Mouse (Mus musculus) gastrocnemius, adult 18-20 months (tissue): ENCODE data around the gene Rimbp2. TPM values are rescaled to one million over a fixed set of nuclear protein-coding genes. Genes with fewer than 3 reads are reported as not detected.

ENCODE experiments used
- DNase-seq: peaks from one replicate; pipeline ENCODE4 v3.0.0; 2021; ENCODE audit warnings: low spot score
- total RNA-seq, 2 experiments: library from RNA; stranded (reverse); gene quantifications; 2 replicates each; pipeline ENCODE4 v1.2.3; 2021

Gene Rimbp2
- total RNA-seq, 2 experiments from 2014 or later: not detected

DNA sequence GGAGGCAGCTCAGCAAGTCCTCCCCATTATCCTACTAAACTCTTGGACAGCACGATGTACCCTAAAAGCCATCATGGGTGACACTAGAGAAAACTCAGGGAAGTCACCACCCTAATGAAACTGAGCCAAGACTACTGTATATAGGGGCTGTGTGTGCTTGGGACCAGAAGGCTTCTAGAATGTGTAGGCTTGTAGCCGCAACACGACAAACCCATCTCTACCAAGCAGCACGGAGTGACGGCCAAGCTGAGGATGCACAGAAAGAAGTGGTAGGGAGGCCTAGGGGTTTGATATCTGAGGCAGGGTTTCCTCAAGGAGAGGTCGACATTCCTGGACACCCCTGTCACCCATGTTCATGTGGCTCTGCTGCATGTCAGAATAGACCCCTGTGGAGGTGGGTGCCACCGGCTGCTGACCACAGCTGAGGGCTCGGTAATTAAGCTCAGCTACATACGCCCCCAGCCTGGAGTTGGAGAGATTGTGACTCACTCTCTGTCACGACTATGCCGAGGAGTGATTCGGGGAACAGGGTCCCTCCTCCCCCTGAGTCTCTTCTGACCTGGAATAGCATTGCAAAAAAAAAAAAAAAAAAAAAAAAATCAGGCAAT, 106.7 kb downstream of the Rimbp2 start:
- no peak for DNase-seq

DNA sequence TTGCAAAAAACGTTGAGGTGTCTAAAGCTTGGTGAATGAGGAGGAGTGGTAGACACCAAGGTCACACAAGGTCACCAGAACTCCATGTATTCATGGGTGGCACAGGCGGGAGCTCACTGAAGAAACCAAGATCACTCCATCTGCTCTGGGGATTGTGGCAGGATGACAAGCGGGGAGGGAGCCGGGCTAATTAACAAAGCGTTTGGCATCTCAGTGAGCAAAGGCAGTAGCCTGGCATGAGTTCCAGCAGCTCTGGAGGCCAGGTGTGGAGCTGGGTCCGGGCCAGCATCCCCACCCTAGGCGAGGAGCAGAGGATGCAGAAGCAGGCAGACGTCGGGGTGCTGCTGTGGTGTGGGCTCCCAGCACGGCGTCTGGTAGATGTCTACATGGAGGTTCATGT, 108.3 kb downstream of the Rimbp2 start:
- DNase-seq: no peak

DNA sequence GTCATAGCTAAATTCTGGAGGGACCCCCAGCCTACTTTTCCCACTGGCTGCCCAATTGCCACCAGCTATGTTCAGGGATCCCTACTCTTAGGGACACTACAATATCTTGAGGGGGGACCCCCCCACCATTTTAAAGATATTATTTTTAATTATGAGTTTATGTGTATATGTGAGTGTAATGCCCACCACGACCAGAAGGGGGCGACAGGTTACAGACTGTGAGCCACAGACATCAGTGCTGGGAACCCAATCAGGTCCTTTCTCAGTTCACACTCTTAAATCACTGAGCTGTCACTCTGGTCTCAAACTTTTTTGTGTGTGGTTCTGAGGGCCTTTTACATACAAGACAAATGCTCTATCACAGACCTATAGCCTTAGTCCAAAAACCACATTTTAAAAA, 109.3 kb downstream of the Rimbp2 start:
- DNase-seq: no peak

DNA sequence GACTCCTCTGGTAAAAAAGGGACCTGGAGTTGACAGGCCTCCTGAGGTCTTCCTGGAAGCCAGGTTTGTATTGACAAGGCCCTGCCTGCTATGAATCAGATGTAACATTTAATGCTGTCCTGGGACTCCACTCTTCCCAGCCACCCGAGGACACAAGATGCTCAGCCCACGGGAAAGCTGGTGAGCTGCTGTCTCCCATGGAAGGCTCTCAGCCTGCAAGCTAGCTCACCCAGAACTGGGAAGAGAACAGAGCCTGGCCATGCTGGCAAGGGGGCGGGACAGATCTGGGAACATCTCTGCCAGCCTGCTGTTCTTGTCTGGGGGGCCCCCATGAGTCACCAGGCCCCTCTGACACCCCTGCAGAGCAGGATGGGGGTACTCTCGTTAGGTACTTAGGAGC, 111.7 kb downstream of the Rimbp2 start:
- no peak for DNase-seq

DNA sequence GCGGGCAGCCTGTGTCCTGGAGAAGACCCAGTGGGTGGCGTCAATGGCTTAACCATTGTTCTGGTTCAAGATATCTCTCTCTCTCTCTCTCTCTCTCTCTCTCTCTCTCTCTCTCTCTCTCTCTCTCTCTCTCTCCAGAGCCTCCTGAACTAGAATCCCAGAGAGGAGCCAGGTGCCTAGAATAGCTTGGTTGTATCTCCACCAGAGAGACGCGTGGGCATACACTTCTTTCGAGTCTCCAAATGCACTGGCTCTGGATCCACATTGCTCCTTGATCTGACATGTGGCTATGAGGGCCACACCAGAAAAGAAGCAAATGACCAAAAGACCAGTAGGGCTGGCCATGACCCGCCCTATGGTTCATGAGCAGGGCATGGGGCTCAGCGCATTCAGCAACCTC, 116.2 kb downstream of the Rimbp2 start:
- DNase-seq: no peak

DNA sequence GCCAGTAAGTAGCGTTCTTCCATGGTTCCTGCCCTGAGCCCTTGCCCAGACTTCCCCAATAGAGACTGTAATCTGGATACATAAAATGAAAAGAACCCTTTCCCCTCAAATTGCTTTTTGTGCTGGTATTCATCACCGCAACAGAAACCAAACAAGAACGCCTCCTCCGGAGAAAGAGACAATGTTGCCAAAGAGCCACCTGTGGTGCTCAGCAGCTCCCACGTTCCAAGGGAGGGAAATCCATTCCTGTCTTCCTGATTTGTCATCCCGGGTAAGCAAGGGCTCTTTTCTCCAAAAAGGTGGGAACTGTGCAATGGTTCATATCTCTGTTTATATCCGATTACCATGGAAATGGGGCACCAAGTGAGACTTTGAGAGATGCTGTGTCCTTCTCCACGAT, 119.2 kb downstream of the Rimbp2 start:
- no peak for DNase-seq

DNA sequence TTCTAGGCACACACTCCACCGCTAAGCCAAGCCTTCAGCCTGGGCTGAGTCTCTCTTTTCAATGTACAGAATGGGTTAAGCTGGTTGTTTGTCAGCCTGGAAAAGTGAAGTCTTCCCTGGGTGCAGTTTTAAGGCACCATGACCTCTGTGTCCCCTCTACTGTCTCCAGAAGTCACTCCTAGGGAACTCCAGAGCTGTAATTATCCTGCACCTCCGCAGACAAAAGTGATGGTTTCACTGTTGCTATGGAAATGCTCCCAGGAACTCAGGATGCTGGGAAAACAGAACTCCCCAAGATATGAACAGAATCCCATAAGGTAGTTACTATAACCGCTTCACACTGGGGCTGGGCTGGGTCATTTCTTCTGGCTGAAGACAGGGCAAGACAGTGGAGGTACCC, 130.4 kb downstream of the Rimbp2 start:
- DNase-seq: no peak

DNA sequence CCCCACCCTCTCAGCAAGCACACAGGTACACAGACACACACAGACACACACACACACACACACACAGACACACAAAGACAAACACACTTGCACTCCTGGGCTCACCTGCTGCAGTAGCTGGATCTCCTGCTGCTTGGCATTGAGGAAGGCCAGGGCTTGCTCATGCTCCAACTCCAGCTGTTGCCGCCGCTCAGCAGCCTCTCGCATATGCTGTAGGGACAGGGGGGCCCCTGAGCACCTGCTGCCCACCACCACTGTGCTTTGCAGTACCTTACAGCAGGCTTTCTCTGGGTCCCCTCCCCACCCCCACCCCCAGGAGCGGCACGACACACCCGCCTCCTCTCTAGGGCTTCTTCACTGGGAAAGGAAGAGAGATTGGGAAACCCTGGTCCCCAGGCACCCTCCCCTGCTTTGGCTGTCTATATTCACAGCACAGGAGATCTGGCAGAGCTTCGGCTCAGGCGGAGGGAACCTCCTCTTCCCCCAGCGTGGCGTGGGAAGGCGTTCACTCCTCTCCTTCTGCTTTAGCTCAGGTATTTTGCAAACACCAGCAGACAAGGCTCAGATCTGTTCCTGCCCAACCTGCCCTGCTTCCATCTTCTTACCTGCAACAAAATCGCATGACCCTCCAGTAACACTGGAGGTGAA, 133.5 kb downstream of the Rimbp2 start:
- DNase-seq: no peak

DNA sequence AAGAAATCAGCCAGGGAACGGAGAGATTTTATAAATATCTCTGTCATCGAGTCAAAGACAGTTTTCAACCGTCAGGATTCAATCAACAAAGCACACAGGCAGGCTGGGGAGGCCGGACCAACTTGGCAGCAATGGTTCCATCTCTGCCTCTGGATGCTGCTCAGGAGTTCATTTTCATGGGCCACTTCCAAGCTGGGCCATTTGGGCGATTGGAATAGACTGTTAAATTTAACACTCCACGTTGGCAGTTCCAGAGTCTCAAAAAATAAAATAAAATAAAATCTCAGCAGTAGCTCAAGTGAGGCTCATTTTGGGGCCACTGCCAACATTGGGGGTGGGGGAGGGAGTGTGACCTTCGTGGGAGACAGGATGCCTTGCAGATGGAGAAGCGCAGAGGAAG, 137.7 kb downstream of the Rimbp2 start:
- no peak for DNase-seq

DNA sequence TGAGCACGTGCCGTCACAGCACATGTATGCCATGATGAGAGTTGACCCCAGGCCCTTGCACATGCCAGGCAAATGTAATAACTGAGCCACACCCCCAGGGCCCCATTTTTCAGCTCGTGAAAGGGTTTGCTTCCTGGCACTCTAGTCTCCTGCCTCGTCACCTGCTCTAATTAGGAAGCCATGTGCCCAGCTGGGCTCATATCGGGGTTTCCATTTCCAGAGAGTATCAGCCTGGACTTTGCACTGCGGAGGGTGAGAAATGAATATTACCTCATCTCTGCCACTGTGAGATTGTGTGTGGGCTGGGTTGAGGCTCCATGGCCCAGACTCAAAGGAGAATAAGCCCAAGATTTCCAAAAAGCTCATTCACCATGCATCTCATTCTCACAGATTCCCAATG, 138.2 kb downstream of the Rimbp2 start:
- DNase-seq: no peak

DNA sequence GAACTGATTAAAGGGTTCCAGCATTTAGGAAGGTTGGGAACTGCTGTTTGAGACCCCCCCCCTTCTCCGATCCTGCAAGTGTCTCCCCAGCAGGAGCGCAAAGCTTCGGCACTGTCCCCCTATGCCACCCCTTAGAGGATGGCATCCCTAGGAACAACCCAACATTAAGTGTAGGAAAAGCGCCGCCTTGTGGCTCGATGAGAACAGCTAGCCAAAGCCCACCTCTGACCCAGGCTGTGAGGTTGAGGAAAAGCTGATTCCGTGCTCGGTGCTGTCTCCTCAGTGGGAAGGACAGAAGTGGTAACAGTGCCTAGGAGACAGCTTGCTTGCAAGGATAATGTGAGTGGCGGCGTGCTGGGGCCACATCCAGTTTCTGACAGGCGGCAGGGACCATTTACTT, 140.2 kb downstream of the Rimbp2 start:
- no peak for DNase-seq

DNA sequence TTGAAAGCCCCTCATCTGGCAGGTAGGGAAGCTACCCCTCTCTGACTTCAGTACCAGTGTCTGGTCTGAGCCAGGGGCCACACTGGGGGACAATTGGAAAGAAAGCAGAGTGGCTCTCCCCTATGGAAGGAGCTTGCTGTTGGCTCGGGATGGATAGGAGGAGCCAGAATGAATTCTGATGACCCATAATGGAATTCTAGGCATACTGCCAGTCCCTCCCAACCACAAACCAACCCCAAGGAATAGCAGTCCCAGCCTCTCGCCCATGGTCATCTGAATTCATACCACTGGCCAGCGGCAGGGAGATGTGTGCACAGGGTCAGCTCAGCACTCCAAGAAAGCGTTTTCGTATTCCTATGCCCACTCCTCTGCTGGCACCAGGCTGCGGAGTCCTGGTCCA, 141.9 kb downstream of the Rimbp2 start:
- DNase-seq: no peak

DNA sequence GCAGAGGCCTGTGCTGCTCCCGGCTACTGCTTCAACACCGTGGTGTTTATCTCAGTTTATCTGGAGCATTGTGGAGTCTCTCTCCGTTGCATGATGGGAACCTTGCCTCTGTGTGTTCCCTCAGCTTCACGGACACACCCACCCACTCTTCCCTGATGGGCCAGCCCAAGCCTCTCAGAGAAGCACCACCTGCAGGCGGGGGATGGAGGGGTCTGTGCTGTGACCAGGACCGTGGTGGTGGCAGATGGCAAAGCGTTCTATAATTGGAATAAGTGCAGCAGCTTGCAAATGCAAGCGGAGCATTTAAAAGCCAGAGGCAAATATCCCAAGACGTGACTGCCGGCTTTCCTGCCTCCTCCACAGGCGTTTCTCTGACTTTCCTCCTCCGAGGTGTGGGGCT, 143.3 kb downstream of the Rimbp2 start:
- DNase-seq: no peak

DNA sequence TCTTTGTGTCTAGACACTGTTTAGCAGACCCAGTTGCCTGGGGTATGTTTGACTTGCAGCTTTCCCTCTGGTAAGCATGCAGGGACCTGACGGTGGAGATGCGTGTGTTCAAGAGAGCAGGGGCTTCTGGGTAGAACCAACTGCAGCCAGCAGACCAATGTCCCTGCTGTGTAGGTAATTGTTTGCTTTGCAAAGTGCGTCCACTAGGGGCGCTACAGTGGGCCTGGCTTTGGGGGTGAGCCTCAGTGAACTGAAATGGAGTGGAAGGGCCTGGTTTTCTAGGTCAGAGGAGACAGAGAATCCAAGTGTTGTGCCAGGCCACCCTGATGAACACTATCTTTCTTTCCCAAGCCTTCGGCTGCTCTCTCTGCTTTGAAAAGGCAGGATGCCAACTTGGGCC, 143.9 kb downstream of the Rimbp2 start:
- DNase-seq: no peak

DNA sequence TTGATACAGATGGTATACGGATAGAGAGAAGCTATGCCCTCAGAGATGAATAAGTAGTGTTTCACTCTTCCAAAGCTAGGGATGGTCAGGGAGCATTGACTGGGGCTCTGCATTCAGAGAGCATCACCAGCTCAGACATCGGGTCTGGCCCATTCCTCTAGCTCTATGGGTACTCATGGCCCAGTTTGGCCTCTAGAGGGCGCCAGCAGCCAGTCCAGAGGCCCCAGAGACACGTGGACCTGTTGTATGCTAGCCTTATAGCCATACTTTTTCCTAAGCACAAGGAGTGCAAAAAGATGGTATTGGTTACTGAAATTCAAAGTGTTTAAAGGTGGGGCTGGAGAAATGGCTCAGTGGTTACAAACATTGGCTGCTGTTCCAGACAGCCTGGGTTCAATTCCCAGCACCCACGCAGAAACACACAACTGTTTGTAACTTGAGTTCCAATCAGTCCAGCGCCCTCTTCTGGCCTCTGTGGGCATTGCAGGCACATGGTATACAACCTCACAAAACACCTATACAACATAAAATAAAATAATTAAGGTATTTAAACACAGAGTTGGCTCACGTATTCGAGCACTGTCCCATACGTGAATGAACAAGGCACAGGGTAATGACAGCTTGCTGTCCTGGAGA, 144.6 kb downstream of the Rimbp2 start:
- no peak for DNase-seq

DNA sequence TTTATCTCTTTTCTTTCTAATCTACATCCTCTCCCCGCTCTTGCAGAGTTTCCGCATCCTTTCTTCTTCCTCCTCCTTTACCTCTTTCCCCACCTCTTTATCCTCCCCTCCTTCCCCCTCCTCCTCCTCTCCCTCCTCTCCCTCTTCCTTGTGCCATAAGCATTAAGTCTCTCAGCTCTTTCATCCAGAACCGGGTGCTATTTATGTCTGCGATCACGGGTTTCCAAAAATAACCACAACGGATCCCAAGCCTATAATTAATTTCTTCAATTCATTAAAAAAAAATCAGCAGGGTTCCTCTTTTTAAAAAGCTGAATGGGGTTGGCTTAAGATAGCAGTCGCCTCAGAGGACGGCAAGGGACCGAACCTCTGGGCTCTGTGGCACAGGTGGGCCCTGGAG, 145.9 kb downstream of the Rimbp2 start:
- no peak for DNase-seq

DNA sequence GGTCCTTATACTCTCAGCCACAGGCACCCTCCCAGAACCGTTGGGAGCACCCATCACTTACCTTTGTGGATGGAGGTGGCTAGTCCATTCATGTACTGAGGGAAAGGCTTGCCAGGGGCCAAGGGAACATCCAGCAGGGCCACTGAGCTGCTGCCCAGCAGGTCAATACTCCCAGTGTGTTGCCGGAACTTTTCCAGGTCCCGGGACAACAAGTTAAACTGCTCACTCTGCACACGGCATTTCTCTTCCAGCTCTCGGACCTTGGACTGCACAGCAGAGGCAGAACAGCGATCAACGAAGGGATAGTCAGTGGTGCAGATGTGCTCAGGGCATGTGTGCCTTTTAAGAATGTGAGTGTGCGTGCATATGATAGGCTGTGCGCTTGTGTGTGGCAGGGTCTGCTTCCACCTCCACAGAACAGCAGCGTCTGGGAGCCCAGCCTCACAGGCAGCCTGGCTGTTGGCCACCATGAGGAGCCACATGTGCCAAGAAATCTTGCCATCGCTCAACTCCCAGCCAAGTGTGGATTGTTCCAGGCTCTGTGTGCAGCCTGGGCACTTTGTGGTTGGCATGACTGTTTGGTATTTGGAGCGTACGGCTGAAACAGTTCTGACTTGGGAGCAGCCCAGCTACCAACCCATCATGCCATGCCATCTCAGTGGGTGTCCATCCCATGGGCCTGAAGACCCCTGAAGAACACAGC, 146.8 kb downstream of the Rimbp2 start:
- DNase-seq: no peak

DNA sequence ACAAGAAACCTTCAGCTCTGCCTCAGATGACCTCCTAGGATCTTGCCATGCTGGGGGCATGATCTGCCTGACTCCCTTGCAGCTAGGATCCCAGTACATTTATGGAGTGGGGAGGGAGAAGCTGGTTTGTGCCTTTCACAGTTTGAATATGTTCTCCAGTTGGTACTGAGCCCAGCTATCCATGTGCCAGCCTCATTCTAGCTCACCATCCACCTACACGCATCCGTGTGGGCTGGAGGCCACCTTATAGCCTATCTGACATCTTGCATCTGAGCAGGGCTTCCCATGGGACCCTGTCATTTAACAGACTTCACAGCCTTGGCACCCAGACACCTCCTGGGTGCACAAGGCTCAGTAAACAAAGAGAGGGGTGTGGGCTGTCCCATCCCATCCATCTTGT, 148.2 kb downstream of the Rimbp2 start:
- DNase-seq: no peak

DNA sequence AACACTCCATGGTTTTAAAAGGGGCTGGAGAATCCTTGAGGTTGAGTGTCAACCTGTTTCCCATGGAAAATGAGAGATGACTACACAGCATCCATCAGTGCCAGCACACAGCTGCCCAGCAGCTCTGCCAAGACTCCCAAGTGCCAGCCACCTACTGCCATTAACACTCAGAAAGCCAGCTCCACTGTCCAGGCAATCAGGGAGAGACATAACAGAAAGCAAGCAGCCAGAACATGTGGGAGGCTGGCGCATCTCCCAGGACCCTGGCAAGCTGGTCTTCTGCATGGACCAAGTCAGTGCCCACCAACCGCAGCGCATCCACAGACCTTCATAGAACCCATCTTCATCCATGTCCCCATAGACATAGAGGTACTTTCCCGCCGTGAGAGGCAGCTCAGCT, 152.7 kb downstream of the Rimbp2 start:
- DNase-seq: no peak

DNA sequence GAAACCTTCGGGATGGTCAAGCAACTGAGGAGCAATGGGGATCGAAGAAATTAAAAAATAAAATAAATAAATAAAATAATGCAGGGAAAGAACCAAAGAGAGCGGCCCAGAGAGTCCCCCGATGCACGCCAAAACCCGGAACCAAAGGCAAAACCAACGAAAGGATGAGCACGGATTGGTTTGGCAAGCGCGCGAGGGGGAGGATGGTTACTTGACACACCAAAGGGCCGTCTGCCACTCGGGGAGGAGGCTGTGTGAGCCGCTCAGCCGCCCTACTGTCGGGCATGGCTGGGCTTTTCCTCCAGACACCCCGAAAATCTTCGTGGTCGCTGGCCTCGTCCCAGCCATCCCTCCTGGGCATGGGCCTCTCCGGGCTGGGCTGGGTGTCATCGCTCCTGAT, 171.7 kb downstream of the Rimbp2 start:
- no peak for DNase-seq

DNA sequence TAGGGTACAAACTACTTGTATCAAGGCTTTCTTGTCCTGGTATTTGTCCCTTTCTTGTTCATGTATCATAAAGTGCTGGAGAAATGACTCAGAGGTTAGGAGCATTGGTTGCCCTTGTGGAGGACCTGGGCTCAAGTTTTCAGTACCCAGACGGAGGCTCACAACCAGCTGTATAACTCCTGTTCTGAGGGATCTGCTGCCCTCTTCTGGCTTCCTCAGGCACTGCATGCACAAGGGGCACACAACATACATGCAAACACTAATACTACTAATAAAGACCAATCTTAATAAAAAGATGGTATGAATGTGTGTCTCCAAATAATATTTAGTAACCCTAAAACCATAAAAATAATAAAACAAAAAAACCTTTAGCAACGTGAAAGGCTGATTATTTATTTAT, 176.9 kb downstream of the Rimbp2 start:
- DNase-seq: no peak

DNA sequence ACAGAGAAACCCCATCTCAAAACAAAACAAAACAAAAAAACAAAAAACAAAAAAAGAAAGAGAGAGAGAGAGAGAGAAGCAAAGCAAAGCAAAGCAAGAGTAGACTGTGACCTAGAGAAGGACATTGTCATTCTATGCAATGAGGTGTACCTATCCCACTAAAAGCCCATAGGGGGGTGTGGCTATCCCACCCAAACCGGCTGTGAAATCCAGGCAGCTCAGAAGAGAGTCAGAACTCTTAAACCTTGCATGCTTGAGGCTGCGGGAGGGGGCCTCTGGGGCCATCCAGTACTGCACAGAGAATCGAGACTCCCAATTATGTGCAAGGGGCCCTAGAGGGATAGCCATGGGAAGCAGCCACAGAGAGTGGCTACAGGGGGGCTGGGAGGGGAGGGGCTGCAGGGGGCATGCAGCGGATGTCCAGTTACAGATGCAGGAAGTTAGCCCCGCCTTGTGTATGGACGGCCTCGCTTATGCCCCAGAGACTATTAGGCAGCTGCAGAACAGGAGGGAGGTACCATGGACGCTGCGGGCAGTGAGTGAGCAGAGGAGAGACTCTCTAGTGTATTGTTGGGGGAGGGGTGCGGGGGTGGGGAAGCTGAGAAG, 184.2 kb downstream of the Rimbp2 start:
- no peak for DNase-seq
